In the genomic region with DNA sequence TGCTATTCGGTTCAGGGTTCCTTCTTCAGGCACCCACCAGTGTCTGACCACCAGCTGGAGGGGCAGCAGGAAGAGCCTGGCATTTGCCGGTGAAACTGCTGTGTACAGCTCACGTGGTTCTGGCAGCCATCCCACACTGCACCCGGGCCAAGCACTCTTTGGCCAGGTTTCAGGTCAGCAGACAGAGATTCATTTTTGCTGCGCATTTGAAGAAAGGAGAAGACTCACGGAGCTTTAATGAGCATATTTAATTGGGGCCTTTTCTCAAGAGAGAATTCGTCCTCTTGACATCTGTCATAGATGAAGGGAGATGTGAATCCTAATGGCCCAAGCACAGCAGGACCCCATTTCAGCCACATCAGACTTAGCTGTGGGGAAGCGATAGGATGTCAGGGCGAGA, we compare ENCODE assay signal across 9 mouse cellular contexts.
DNase-seq lines count a peak whose midpoint lies in the region; ATAC-seq lines count a peak whose summit lies in the region.
"Had no signal": no experiment of that assay in that cellular context is flagged by ENCODE, and none has a peak within 500 bp of the region (broad histone marks: within the 10 kb centered on the region; RNA-seq: fewer than 3 reads in every experiment).

No protein-coding gene starts in this region.

- H3K9me3 ChIP-seq in heart, embryonic 10.5 days, result no peaks in the 10 kb centered on the region
- H3K9me3 ChIP-seq in forebrain, embryonic 16.5 days (ENCODE audit: control insufficient read depth, low read length), result no peaks in the 10 kb centered on the region
- H3K9me3 ChIP-seq in midbrain, embryonic 16.5 days (replicated peaks; ENCODE audit: control insufficient read depth, low read length, poor library complexity, severe bottlenecking), result no peaks in the 10 kb centered on the region

- H3K9ac ChIP-seq in forebrain, embryonic 16.5 days (replicated peaks; ENCODE audit: low read depth, low read length), result no peak overlapping the region
- no peak overlapping the region for H3K9ac ChIP-seq in midbrain, embryonic 16.5 days (ENCODE audit: low read depth, low read length)

- H3K4me3 ChIP-seq in heart, embryonic 10.5 days, result no peak overlapping the region
- H3K4me3 ChIP-seq in forebrain, embryonic 16.5 days (replicated peaks; ENCODE audit: low read length), result no peak overlapping the region
- no peak overlapping the region for H3K4me3 ChIP-seq in midbrain, embryonic 16.5 days (ENCODE audit: low read depth, low read length)

- H3K27ac ChIP-seq in heart, embryonic 10.5 days, result no peak overlapping the region
- no peak overlapping the region for H3K27ac ChIP-seq in forebrain, embryonic 16.5 days (ENCODE audit: low read length)
- H3K27ac ChIP-seq in midbrain, embryonic 16.5 days (ENCODE audit: low read length), result no peak overlapping the region
- H3K27ac ChIP-seq: kidney, postnatal 0 days had no signal

- 80% methylated on average over 9 of the region's 9 CpGs for WGBS in heart, embryonic 10.5 days
- 31% methylated on average over 9 of the region's 9 CpGs for WGBS in forebrain, embryonic 16.5 days
- WGBS in midbrain, embryonic 16.5 days, result 50% methylated on average over 9 of the region's 9 CpGs

- no peaks in the 10 kb centered on the region for H3K27me3 ChIP-seq in heart, embryonic 10.5 days (ENCODE audit: insufficient read depth, poor library complexity, severe bottlenecking)
- no peaks in the 10 kb centered on the region for H3K27me3 ChIP-seq in forebrain, embryonic 16.5 days (replicated peaks; ENCODE audit: control insufficient read depth, insufficient read depth, low read length)
- H3K27me3 ChIP-seq in midbrain, embryonic 16.5 days (ENCODE audit: control insufficient read depth, insufficient read depth, low read depth, low read length), result no peaks in the 10 kb centered on the region

- H3K4me2 ChIP-seq in forebrain, embryonic 16.5 days (ENCODE audit: low read length), result no peak overlapping the region
- no peak overlapping the region for H3K4me2 ChIP-seq in midbrain, embryonic 16.5 days (ENCODE audit: low read length)

- no peaks in the 10 kb centered on the region for H3K36me3 ChIP-seq in heart, embryonic 10.5 days
- H3K36me3 ChIP-seq in forebrain, embryonic 16.5 days (ENCODE audit: control insufficient read depth, insufficient read depth), result no peaks in the 10 kb centered on the region
- H3K36me3 ChIP-seq in midbrain, embryonic 16.5 days (ENCODE audit: control insufficient read depth, insufficient read depth, low read length), result no peaks in the 10 kb centered on the region

- peak; percentile 57 for ATAC-seq in forebrain, embryonic 16.5 days
- peak; percentile 75; the same call in 1 of the 2 replicates for ATAC-seq in midbrain, embryonic 16.5 days
- ATAC-seq in activated CD4-positive, CD25-positive, alpha-beta regulatory T cell, adult 4 months, result no peak
- ATAC-seq in megakaryocyte progenitor cell, adult 5-6 weeks (replicated peaks; ENCODE audit: poor library complexity), result no peak

- no peaks in the 10 kb centered on the region for H3K4me1 ChIP-seq in heart, embryonic 10.5 days
- peaks cover 4% of the 10 kb centered on the region; the same call in 1 of the 2 replicates for H3K4me1 ChIP-seq in forebrain, embryonic 16.5 days (replicated peaks; ENCODE audit: control insufficient read depth, insufficient read depth, low read length)
- 0 out of 2 replicates have a peak, but pooled peaks cover 3% of the 10 kb centered on the region for H3K4me1 ChIP-seq in midbrain, embryonic 16.5 days (ENCODE audit: control insufficient read depth, insufficient read depth, low read length)

- DNase-seq in heart, adult 11 months, result peak; percentile 89
- no peak for DNase-seq in heart, embryonic 10.5 days (ENCODE audit: low spot score)
- DNase-seq in right cerebral cortex, postnatal 10 days (ENCODE audit: low spot score in 2 of 2), result peak; percentile 32 to 46
- no peak for DNase-seq in right cerebral cortex, adult 18-20 months

Comparison
In these comparisons a context has a peak if more than half of its experiments do, and no peak if none do; other contexts are left out.
1. DNase-seq: peak in heart, adult 11 months (single experiment) and right cerebral cortex, postnatal 10 days (2 of 2); none in heart, embryonic 10.5 days (single experiment) and right cerebral cortex, adult 18-20 months (single experiment).
2. ATAC-seq: peak in forebrain, embryonic 16.5 days (single experiment) and midbrain, embryonic 16.5 days (single experiment); none in activated CD4-positive, CD25-positive, alpha-beta regulatory T cell, adult 4 months (single experiment) and megakaryocyte progenitor cell, adult 5-6 weeks (single experiment).